ENCODE assay signal across 8 mouse cellular contexts in genomic region chr5:123256841-123257755, GRCm38 (mm10). TPM values are rescaled to one million over a fixed set of nuclear protein-coding genes. Genes with fewer than 3 reads are reported as not detected.
DNase-seq lines count a peak whose midpoint lies in the region; ATAC-seq lines count a peak whose summit lies in the region.
"Had no signal": no experiment of that assay in that cellular context is flagged by ENCODE, and none has a peak within 500 bp of the region (broad histone marks: within the 10 kb centered on the region; RNA-seq: fewer than 3 reads in every experiment).

No protein-coding gene starts in this region.

- H3K36me3 ChIP-seq in embryonic facial prominence, embryonic 11.5 days (replicated peaks; ENCODE audit: control insufficient read depth, insufficient read depth, low read depth, low read length) = no peaks in the 10 kb centered on the region
- H3K36me3 ChIP-seq in heart, embryonic 15.5 days = no peaks in the 10 kb centered on the region
- no peaks in the 10 kb centered on the region for H3K36me3 ChIP-seq in stomach, embryonic 16.5 days (ENCODE audit: control insufficient read depth, insufficient read depth, low read length)

- H3K27ac ChIP-seq in brown adipose tissue, adult 24 weeks (replicated peaks; ENCODE audit: low read depth, low read length) = peak overlapping the region; percentile 55
- peak overlapping the region; percentile 62; the same call in 1 of the 2 replicates for H3K27ac ChIP-seq in embryonic facial prominence, embryonic 11.5 days (replicated peaks; ENCODE audit: low read depth, low read length)
- H3K27ac ChIP-seq in heart, embryonic 15.5 days = no peak overlapping the region
- H3K27ac ChIP-seq in stomach, embryonic 16.5 days (ENCODE audit: low read length) = peak overlapping the region; percentile 64

- peak overlapping the region; percentile 28 for H3K9ac ChIP-seq in embryonic facial prominence, embryonic 11.5 days (replicated peaks; ENCODE audit: low read length)
- H3K9ac ChIP-seq in heart, embryonic 15.5 days = no peak overlapping the region
- H3K9ac ChIP-seq in stomach, embryonic 16.5 days (ENCODE audit: low read length) = peak overlapping the region; percentile 35; the same call in 1 of the 2 replicates

- peak overlapping the region; percentile 37 for H3K4me2 ChIP-seq in embryonic facial prominence, embryonic 11.5 days (ENCODE audit: low read depth, low read length)
- peak overlapping the region; percentile 53 for H3K4me2 ChIP-seq in heart, embryonic 15.5 days
- H3K4me2 ChIP-seq in stomach, embryonic 16.5 days (ENCODE audit: low read depth, low read length) = peak overlapping the region; percentile 47

- H3K4me3 ChIP-seq in brown adipose tissue, adult 24 weeks (ENCODE audit: insufficient read depth, low read depth, low read length) = peak overlapping the region; percentile 48
- 0 out of 2 replicates have a peak overlapping the region, but pooled peaks have one; percentile 6 for H3K4me3 ChIP-seq in embryonic facial prominence, embryonic 11.5 days (ENCODE audit: low read depth, low read length)
- peak overlapping the region; percentile 27 for H3K4me3 ChIP-seq in heart, embryonic 15.5 days
- H3K4me3 ChIP-seq in stomach, embryonic 16.5 days (replicated peaks; ENCODE audit: low read length) = peak overlapping the region; percentile 6

- H3K4me1 ChIP-seq in brown adipose tissue, adult 24 weeks (ENCODE audit: control insufficient read depth, insufficient read depth, insufficient read length, low read length) = peaks cover 2% of the 10 kb centered on the region; the same call in 1 of the 2 replicates
- no peaks in the 10 kb centered on the region; the same call in 1 of the 2 replicates for H3K4me1 ChIP-seq in embryonic facial prominence, embryonic 11.5 days (ENCODE audit: control insufficient read depth, insufficient read depth, low read length)
- peaks cover 7% of the 10 kb centered on the region for H3K4me1 ChIP-seq in heart, embryonic 15.5 days (replicated peaks)
- peaks cover 5% of the 10 kb centered on the region; the same call in 1 of the 2 replicates for H3K4me1 ChIP-seq in stomach, embryonic 16.5 days (ENCODE audit: control insufficient read depth, insufficient read depth, low read length)

- 0 out of 2 replicates have a peak, but pooled peaks have one; percentile 47 for ATAC-seq in embryonic facial prominence, embryonic 11.5 days (replicated peaks; ENCODE audit: insufficient number of reproducible peaks, low FRiP score, low TSS enrichment, low read depth)
- ATAC-seq in heart, embryonic 15.5 days (replicated peaks; ENCODE audit: insufficient number of reproducible peaks, insufficient read depth, low FRiP score, low read depth) = no peak
- no peak for ATAC-seq in stomach, embryonic 16.5 days (ENCODE audit: insufficient read depth, low FRiP score)

- 27% methylated on average over 23 of the region's 23 CpGs for WGBS in embryonic facial prominence, embryonic 11.5 days
- WGBS in heart, embryonic 15.5 days = 25% methylated on average over 23 of the region's 23 CpGs
- 22% methylated on average over 23 of the region's 23 CpGs for WGBS in stomach, embryonic 16.5 days

- H3K9me3 ChIP-seq in embryonic facial prominence, embryonic 11.5 days (replicated peaks; ENCODE audit: control insufficient read depth, low read length) = no peaks in the 10 kb centered on the region
- no peaks in the 10 kb centered on the region for H3K9me3 ChIP-seq in heart, embryonic 15.5 days (replicated peaks)
- no peaks in the 10 kb centered on the region for H3K9me3 ChIP-seq in stomach, embryonic 16.5 days (replicated peaks; ENCODE audit: control insufficient read depth, low read length)

- H3K27me3 ChIP-seq in embryonic facial prominence, embryonic 11.5 days (ENCODE audit: control insufficient read depth, insufficient read depth, low read length) = no peaks in the 10 kb centered on the region
- H3K27me3 ChIP-seq in heart, embryonic 15.5 days = no peaks in the 10 kb centered on the region
- no peaks in the 10 kb centered on the region for H3K27me3 ChIP-seq in stomach, embryonic 16.5 days (ENCODE audit: control insufficient read depth, insufficient read depth, low read length)

- peak; percentile 75 for DNase-seq in embryonic facial prominence, embryonic 11.5 days (ENCODE audit: low spot score)
- peak; percentile 32 to 59 for DNase-seq in layer of hippocampus, postnatal 25 days (ENCODE audit: extremely low spot score in 1 of 2, low spot score in 1 of 2)
- DNase-seq in lung, postnatal 4 days = peak; percentile 31 to 51
- no peak for DNase-seq in testis, postnatal 14 days (ENCODE audit: low spot score)

RNA-seq across cellular contexts. Expression of gene Wdr66, which starts 5.2 kb away (rescaled TPM):
- polyA plus RNA-seq in brown adipose tissue, adult 24 weeks (2012; ENCODE audit: insufficient read depth, insufficient read length, missing spikeins) = 0.24 and 0.54 TPM in 2 replicates
- 6.8 and 9.5 TPM in 2 replicates for polyA plus RNA-seq in embryonic facial prominence, embryonic 11.5 days (2014; fragmentation: Nextera tagmentation; extraction: Ambion mirVana)
- polyA plus RNA-seq in heart, embryonic 15.5 days (2015; fragmentation: Nextera tagmentation; extraction: Ambion mirVana) = 2.1 and 3.5 TPM in 2 replicates
- total RNA-seq in layer of hippocampus, postnatal 25 days (2021) = 1 to 10 TPM; 2.8 to 3.2 TPM
- 0.84 and 1.1 TPM in 2 replicates for polyA plus RNA-seq in stomach, embryonic 16.5 days (2015; fragmentation: Nextera tagmentation; extraction: Ambion mirVana)
- total RNA-seq: common myeloid progenitor, adult 5-6 weeks had no signal
